Mouse (Mus musculus) heart, embryonic 11.5 days (tissue): ENCODE results near the gene Gemin5. TPM values are rescaled to one million over a fixed set of nuclear protein-coding genes. Genes with fewer than 3 reads are reported as not detected.

Source experiments
- ATAC-seq: fragments of 200-750 bp; cut with Nextera tagmentation; replicated peaks from 2 replicates; pipeline ENCODE4 v1.8.0; 2017; ENCODE audit warnings: moderate library complexity; ENCODE audit not compliant: insufficient number of reproducible peaks, low FRiP score, low TSS enrichment
- H3K27ac ChIP-seq: fragments of 300-500 bp; sonication (generic); 2 replicates; pipeline ENCODE4 v1.5.1; 2014; ENCODE audit warnings: mild to moderate bottlenecking, low read depth, low read length
- H3K27me3 ChIP-seq: fragments of 300-500 bp; sonication (generic); 2 replicates; pipeline ENCODE4 v1.6.1; 2014; ENCODE audit warnings: mild to moderate bottlenecking, low read length, mixed read lengths; ENCODE audit not compliant: control insufficient read depth, insufficient read depth
- H3K36me3 ChIP-seq: fragments of 300-500 bp; sonication (generic); 2 replicates; pipeline ENCODE4 v1.6.1; 2014; ENCODE audit warnings: mild to moderate bottlenecking, low read length, moderate library complexity, mixed read lengths; ENCODE audit not compliant: control insufficient read depth, insufficient read depth
- H3K4me1 ChIP-seq: fragments of 300-500 bp; sonication (generic); 2 replicates; pipeline ENCODE4 v1.6.1; 2014; ENCODE audit warnings: low read length; ENCODE audit not compliant: control insufficient read depth, insufficient read depth
- H3K4me2 ChIP-seq: fragments of 300-500 bp; sonication (generic); 2 replicates; pipeline ENCODE4 v1.6.1; 2014; ENCODE audit warnings: mild to moderate bottlenecking, moderate library complexity
- H3K4me3 ChIP-seq: fragments of 300-500 bp; sonication (generic); 2 replicates; pipeline ENCODE4 v1.5.1; 2014; ENCODE audit warnings: low read depth, low read length
- H3K9ac ChIP-seq: fragments of 300-500 bp; sonication (generic); 2 replicates; pipeline ENCODE4 v1.6.1; 2014; ENCODE audit warnings: mild to moderate bottlenecking, low read depth, low read length, moderate library complexity
- H3K9me3 ChIP-seq: fragments of 300-500 bp; sonication (generic); replicated peaks from 2 replicates; pipeline ENCODE4 v1.6.1; 2016; ENCODE audit warnings: low read length; ENCODE audit not compliant: control insufficient read depth
- WGBS: fragments of 180-500 bp; shearing (Covaris S2); extraction: QIAGEN DNeasy Blood & Tissue Kit; methylation state at CpG from one replicate; pipeline ENCODE4 v1.1.7; 2014; ENCODE audit not compliant: insufficient replicate concordance; 5-methylcytosine and 5-hydroxymethylcytosine counted together
- polyA plus RNA-seq: library from polyadenylated mRNA; unstranded; fragments of >200 nt; fragmentation: Nextera tagmentation; extraction: Ambion mirVana; gene quantifications from 2 replicates; pipeline ENCODE4 v1.2.1, GENCODE M21; 2014

Gemin5 gene
- polyA plus RNA-seq, 1 experiment from 2014 or later = 15.3 TPM

GRCm38 (mm10) chr11:58116560-58116959 is 51.8 kb downstream of the Gemin5 start:
- no peaks in the 10 kb centered on the region for H3K9me3 ChIP-seq
- H3K4me3 ChIP-seq = no peak overlapping the region
- WGBS = 50% methylated on average over 1 of the region's 1 CpGs
- ATAC-seq = no peak
- no peaks in the 10 kb centered on the region for H3K4me1 ChIP-seq
- H3K4me2 ChIP-seq = no peak overlapping the region
- no peak overlapping the region for H3K9ac ChIP-seq
- peaks cover 43% of the 10 kb centered on the region for H3K36me3 ChIP-seq
- no peak overlapping the region for H3K27ac ChIP-seq
- no peaks in the 10 kb centered on the region for H3K27me3 ChIP-seq

DNA sequence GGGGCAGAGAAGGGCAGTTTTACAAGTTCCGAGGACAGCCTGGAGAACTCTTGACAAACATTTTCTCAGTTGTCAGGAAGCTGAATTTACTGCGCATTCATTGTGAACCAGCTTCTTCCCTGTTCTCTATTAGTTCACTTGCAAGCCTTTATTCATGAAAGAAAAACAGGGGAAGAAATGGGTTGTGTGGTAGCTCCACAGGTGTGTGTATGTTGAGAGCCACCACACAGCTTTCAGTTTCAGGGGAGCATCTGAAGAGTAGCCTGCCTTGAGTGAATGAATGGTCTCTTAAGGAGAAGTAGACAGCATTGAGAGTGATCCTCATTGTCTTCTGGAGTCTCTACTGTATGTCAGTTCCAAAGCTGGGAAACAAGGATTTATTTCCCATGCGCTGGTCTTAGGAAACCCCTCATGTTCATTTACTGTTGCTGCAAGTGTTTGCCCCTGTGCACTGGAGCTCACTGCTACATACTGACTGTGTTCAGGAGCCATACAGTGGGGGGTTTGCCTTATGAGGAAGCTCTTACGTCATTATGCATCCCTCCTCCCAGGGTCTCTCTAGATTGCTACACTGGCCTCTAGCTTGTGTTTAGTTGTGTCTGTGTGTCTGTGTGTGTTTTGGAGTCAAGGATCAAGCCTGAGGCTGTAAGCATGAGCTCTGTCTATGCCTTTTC is 60.5 kb downstream of the Gemin5 start:
- H3K36me3 ChIP-seq = peaks cover 24% of the 10 kb centered on the region
- no peaks in the 10 kb centered on the region for H3K27me3 ChIP-seq
- no peak overlapping the region for H3K9ac ChIP-seq
- no peak for ATAC-seq
- H3K27ac ChIP-seq = no peak overlapping the region
- WGBS = 91% methylated on average over 4 of the region's 4 CpGs
- no peak overlapping the region for H3K4me2 ChIP-seq
- no peaks in the 10 kb centered on the region for H3K9me3 ChIP-seq
- peaks cover 6% of the 10 kb centered on the region for H3K4me1 ChIP-seq
- no peak overlapping the region for H3K4me3 ChIP-seq

- no peaks in the 10 kb centered on the region for H3K9me3 ChIP-seq
- no peak overlapping the region for H3K9ac ChIP-seq
- no peaks in the 10 kb centered on the region for H3K27me3 ChIP-seq
- H3K4me1 ChIP-seq = peaks cover 6% of the 10 kb centered on the region
- H3K4me3 ChIP-seq = no peak overlapping the region
- H3K27ac ChIP-seq = no peak overlapping the region
- ATAC-seq = no peak
- no peak overlapping the region for H3K4me2 ChIP-seq
- H3K36me3 ChIP-seq = peaks cover 23% of the 10 kb centered on the region
- 60% methylated on average over 3 of the region's 3 CpGs for WGBS
Observed at GRCm38 (mm10) chr11:58107009-58107408, 61.3 kb downstream of the Gemin5 start.

DNA sequence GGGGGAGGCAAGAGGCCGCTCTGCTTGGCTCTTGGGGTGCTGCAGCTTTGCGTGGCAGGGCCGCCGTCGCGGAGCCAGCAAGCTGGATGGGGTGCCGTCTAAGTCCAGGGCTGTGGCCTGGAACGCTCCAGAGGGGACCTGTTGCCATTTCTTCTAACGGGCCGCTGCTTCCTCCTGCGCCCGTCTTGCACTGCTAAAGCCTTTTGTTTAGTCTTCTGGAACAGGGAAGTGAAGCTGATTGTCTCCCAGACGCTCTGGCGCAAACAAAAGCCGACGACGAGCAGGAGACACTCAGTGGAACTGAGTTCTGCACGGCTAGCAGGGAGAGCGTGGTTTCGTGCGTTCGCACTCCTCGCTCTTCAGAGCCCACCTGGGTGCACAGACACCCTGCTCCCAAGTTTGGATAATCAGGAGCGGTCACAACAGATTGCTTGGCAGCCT is 64.0 kb downstream of the Gemin5 start:
- Histone ChIP-seq H3K9ac (peak overlapping the region; percentile 87), H3K4me1 (peaks cover 6% of the 10 kb centered on the region), H3K9me3 (no peaks in the 10 kb centered on the region), H3K27ac (peak overlapping the region; percentile 76), H3K36me3 (peaks cover 2% of the 10 kb centered on the region; the same call in 1 of the 2 replicates), H3K4me2 (peak overlapping the region; percentile 71), H3K27me3 (no peaks in the 10 kb centered on the region), H3K4me3 (peak overlapping the region; percentile 78)
- no peak for ATAC-seq
- WGBS = 0% methylated on average over 24 of the region's 24 CpGs

- under 1% methylated on average over 53 of the region's 55 CpGs for WGBS
- peak within 1 kb of the TSS; percentile 87 for H3K9ac ChIP-seq
- ATAC-seq = peak; percentile 97
Observed at GRCm38 (mm10) chr11:58103697-58104306, 64.5 kb downstream of the Gemin5 start, which contains the start of gene Cnot8. Cnot8 (plus strand) TSS chr11:58104153.

DNA sequence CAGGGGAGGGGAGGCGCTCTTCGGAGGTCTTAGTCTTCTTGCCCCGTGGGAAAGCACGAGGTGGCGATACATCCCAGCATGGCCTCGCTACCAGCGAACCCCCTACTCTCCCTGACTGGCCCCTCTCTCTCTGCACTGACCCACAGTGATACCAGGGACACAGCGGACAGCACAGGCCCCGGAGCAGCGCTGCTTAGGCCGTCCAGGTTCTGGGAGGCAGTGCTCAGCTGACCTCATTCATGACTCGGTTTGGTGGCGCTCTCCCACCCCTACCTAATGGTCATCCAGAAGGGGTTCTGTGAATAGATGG is 65.0 kb downstream of the Gemin5 start:
- no peaks in the 10 kb centered on the region for H3K9me3 ChIP-seq
- 48% methylated on average over 13 of the region's 13 CpGs for WGBS
- H3K9ac ChIP-seq = peak overlapping the region; percentile 73
- peaks cover under 1% of the 10 kb centered on the region; the same call in 1 of the 2 replicates for H3K36me3 ChIP-seq
- peak overlapping the region; percentile 78 for H3K4me3 ChIP-seq
- peak; percentile 29; the same call in 1 of the 2 replicates for ATAC-seq
- peaks cover 6% of the 10 kb centered on the region for H3K4me1 ChIP-seq
- H3K27me3 ChIP-seq = no peaks in the 10 kb centered on the region; the same call in 1 of the 2 replicates
- H3K27ac ChIP-seq = peak overlapping the region; percentile 54
- peak overlapping the region; percentile 67 for H3K4me2 ChIP-seq

More at GRCm38 (mm10) chr11:58103697-58104306, 64.5 kb downstream of the Gemin5 start, which contains the start of gene Cnot8:
- no peaks in the 10 kb centered on the region; the same call in 1 of the 2 replicates for H3K27me3 ChIP-seq
- H3K4me3 ChIP-seq = peak within 1 kb of the TSS; percentile 78
- peaks cover 6% of the 10 kb centered on the region for H3K4me1 ChIP-seq
- H3K36me3 ChIP-seq = peaks cover 2% of the 10 kb centered on the region; the same call in 1 of the 2 replicates
- H3K9me3 ChIP-seq = no peaks in the 10 kb centered on the region
- peak within 1 kb of the TSS; percentile 71 for H3K4me2 ChIP-seq
- H3K27ac ChIP-seq = peak within 1 kb of the TSS; percentile 76

GRCm38 (mm10) chr11:58102581-58103343 is 65.6 kb downstream of the Gemin5 start:
- Histone ChIP-seq H3K27ac (no peak overlapping the region), H3K27me3 (no peaks in the 10 kb centered on the region; the same call in 1 of the 2 replicates), H3K9ac (peak overlapping the region; percentile 73), H3K4me2 (peak overlapping the region; percentile 67), H3K4me3 (no peak overlapping the region), H3K4me1 (peaks cover 7% of the 10 kb centered on the region), H3K9me3 (no peaks in the 10 kb centered on the region), H3K36me3 (no peaks in the 10 kb centered on the region)
- WGBS = 91% methylated on average over 9 of the region's 9 CpGs
- no peak for ATAC-seq

GRCm38 (mm10) chr11:58102146-58102545 is 66.2 kb downstream of the Gemin5 start:
- Histone ChIP-seq H3K9me3 (no peaks in the 10 kb centered on the region), H3K36me3 (no peaks in the 10 kb centered on the region), H3K4me1 (peaks cover 10% of the 10 kb centered on the region), H3K4me2 (no peak overlapping the region), H3K4me3 (no peak overlapping the region), H3K27me3 (no peaks in the 10 kb centered on the region; the same call in 1 of the 2 replicates), H3K9ac (no peak overlapping the region), H3K27ac (no peak overlapping the region)
- ATAC-seq = no peak
- WGBS = 79% methylated on average over 3 of the region's 3 CpGs
